Mouse (Mus musculus): ENCODE measurements around the gene Wfikkn1. TPM values are rescaled to one million over a fixed set of nuclear protein-coding genes. Genes with fewer than 3 reads are reported as not detected.

Gene Wfikkn1
- 1 to 10 TPM; 1.1 to 1.4 TPM for total RNA-seq (2021)
- long read RNA-seq = 0 reads

DNA sequence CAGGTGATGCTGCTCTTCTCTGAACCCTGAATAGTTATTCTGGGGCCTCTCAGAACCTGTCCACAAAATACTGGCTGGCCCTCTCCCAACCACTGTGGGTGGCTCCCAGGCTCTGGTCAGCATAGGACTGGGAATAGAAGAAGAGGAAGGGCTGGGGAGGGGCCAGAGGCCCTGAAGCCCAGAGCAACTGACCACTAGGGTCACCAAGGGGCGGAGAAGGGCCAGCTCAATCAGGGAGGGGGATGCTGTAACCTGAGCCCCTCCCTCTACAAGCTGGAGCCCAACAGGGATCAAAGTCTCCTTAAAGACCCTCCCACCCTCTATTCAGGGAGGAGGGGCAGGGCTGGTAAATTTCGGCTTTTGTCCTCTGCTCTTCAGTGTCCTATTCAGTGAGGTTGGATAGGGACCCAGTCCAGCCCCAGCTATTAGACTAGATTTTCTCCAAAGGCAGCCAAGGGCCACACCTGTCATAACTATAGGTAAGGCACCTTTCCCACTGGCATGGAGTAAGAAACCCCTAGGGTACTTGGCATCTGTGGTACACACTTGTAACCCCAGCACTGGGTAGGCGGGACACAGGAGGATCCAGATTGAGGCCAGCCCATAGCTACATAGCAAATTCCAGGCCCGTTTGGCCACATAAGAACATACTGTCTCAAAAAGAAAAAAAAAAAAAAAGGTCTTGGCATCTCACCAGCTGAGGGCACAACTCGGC, at the start of gene Wfikkn1:
Gene Wfikkn1, minus strand, starts transcription at position 663 of the 715 bp plus-strand sequence.
- DNase-seq (ENCODE audit: low spot score in 2 of 2) = no peak

DNA sequence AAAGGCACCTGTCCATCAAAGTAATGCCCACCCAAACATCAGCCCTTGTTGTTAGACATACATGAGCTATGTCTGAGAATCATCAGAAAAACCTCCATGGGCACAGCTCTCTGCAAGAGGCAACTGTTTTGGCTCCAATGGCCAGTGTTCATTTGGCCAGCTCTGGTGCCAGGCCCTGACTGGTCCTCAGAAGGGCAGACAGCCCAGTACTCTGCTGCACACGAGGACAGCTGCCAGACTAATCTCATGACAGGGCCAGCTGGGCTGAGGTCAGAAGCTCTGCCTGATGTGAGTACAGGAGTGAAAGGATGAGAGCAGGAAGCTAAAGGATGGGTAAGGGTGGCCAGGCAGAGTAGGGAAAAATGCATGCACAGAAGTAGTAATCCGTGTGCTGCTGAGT, 44.7 kb upstream of the Wfikkn1 start:
- DNase-seq (ENCODE audit: low spot score in 2 of 2) = peak; percentile 38 to 51

DNA sequence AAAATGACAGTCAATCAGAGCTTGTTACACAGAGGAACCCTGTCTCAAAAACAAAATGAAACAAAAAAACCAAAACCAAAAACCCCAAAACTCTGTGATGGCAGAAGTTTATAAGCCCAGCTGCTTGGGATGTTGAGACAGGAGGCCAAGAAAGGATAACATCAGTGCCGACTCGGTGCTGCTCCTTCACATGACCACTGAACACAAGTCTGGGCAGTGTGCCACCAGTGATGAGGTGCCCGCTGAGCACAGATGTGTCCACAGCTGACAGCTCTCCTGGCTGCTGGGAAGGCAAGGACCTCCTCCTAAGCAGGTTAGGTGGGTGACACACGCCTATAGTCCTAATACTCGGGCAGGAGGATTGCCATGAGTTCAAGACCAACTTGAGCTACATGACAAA, 41.5 kb upstream of the Wfikkn1 start:
- no peak for DNase-seq (ENCODE audit: low spot score in 2 of 2)

DNA sequence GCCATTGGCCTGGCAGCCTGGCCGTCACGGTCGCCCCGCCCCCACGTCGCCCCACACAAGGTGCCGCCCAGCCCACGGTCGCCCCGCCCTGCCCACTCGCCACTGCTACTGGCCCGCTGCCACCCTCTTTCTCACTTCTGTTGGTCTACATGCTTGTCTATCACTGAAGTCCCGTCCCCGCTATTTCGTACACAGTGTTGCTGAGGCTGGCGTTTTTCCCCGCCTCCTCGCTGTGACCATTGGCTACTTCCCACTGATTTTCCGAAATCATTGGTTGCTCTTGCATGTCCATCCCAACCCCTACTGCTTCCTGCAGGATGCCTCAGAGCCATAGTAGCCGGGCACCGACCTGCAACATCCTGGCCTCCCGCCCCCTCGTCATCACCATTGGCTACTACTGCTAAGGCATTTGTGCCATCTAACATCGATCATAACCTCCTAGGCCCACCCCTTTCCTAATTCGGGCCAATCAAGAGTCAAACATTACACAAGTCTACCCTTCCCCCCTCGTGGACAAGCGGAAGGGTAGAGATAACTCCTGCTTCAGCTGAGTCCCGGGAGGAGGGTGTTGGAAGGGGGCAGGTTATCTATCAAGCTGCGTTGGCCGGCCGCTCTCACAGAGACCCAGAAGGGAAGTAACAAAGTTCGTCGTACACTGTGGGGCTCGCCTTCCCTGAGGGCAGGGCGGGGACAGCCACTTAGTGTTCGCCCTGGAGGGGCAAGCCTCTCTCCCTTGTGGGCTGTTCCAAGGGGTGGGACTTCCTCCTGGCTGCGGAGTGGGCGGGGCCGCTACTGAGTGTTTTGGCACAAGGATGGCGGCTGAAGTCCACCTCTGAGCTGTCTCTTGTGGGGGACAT, 39.4 kb upstream of the Wfikkn1 start:
- DNase-seq (ENCODE audit: low spot score in 2 of 2) = peak; percentile 100

DNA sequence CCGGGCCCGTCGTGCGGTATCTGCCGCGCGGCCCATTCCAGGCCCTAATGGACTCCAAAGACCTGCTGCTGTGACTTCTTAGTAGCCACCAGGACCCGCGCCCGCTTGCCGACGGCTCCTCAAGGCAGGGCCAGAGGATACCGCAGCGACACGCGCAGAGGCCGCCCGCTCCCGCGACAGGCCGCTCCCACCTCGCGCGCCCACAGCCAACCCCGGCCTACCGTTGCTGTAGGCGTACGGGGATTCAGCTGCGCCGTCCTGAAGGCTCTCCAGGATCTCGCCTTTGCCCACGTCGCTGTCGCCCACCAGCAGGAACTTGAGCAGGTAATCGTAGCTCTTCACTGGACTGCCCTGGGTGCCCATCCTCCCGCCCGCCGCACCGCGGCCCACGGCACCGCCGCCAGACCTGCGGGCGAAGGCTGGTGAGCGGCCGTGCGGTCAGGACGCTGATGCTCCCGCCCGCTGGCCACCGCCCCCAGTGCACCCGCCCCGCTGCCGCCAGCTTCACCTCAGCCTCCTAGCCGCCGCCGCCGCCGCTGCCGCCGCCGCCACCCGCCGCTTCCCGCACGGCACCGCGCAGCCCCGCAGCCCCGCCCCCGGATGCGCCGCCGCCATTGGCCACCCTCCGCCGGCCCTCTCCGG, 38.6 kb upstream of the Wfikkn1 start, which contains the start of gene Rab40c:
Gene Rab40c, minus strand, starts transcription at position 584 of the 642 bp plus-strand sequence.
- DNase-seq (ENCODE audit: low spot score in 2 of 2) = peak in 1 of 2 experiments; percentile 61

DNA sequence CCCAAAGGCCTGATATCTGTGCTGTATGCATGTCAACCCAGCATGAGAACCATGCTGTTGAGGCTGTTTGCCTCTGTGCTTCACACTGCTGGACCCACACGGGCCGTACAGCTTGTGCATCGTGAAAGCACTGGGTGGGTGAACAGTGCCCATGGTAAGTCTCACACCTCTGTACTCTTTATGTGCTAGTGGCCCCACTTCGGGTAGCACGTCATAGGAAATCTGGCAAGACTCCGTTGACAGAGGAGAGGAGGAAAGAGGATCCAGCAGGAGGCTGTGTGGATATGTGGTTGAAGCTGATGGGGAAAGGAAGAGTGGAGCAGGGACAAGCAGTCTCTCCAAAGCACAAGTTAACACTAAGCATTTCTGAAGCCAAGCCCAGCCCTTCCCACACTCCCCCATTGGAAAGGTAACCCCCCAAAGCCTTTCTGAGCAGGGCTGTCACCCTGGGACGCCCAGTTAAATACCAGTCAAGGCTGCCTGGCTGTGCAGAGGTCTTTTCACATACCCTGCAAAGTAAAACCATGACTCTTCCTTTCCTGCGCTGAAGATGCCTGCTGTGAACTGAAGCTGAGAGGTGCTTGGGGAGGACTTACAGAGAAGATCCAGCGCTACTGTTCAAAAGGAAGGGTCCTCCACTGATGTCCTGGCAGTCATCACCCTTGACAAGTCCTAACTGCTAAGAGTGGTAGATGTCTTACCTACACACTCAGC, 37.5 kb upstream of the Wfikkn1 start:
- no peak for DNase-seq (ENCODE audit: low spot score in 2 of 2)

DNA sequence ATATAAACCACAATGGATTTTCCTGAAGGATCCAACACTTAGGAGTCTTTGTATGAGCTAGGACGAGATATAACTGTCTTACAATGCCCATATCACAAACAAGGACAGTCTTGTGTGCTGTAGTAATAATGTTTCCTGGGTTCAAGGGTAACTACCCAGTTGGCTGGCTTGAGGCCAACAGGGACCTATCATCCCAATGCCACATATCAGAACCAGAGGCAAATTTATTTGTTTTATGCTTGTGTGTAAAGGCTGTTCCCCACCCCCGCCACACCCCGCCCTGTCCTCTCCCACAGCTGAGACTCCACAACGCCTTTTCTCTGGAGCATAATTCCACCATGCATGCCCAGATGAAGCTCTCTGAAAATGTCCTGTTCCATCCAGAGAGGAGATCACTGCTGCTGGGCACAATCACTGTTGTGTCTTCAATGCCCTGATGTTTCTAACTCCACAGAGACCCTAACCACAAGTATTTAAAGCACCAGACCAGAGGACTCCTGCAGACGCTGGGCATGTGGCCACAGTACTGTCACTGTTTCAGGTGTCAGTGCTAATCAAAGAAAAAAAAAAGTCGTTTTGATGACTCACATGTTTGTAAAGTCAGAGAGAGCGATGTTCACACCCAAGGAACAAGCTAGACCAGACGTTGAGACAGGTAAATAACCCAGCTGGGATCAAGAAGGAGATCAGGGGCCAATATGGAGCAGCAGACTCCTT, 36.4 kb upstream of the Wfikkn1 start:
- DNase-seq (ENCODE audit: low spot score in 2 of 2) = no peak

DNA sequence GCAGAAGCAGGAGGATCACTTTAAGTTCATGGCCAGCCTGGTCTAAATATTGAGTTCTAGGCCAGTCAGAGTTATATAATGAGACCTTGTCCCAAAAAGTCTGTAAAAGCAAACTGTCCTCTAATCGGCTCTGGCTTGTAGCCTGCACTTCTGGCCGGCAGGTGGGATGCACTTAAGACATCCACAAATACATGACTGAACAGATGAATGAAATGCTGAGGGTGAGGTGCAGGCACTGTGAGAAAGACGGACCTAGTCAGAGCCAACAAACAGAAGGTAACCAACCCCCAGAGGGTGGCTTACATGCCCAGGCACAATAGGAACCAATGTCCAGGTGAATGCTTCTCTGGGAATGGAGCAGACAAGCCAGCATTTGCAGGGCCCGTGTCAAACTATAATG, 33.6 kb upstream of the Wfikkn1 start:
- DNase-seq (ENCODE audit: low spot score in 2 of 2) = no peak

DNA sequence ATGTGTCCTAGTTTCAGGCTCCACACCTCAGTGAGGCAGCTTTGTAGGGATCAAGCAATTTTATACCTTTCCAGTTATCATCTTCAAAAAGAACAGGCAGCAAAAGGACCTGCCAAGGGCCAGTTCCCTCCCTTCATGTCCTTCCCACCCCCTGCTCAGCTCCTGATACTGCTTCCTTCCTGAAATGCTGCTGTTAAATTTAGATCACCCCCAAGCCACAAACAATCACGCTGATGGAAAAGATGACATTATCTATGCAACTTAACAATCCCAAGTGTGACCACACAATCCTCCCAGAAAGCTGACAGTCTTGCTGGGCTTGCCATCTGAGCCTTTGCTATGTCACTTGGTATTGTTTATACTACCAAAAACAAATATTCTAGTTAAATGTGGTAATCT, 33.2 kb upstream of the Wfikkn1 start:
- DNase-seq (ENCODE audit: low spot score in 2 of 2) = no peak

DNA sequence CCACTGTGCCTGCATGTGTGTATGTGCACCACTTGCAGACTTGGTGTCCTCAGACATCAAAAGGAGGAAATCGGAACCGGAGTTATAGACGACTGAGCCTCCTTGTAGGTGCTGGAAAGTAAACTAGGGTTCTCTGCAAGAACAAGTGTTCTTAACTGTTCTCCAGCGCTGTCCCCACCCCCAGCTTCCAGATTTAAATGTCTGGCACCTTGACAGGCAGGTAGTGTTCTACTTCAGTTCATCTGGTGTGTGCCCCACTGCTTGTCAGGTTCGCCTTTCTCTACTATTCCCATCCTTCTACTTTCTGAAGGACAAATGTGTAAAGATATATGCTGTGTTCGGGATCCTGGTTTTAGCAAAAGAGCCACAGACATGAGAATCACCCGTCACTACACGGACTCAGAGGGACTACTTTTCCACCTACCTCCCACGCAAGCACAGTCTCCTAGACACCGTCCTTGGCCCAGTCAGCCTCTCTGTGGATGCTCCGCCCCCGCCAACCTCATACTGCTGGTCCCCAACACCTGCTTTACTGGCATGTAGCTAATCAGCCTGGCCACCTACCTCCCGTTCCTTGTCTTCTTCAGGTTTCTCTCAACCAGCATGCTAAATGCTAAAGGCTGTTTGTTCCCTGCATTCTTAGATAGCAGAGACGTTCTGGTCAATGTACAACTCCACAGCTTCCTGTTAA, 32.7 kb upstream of the Wfikkn1 start:
- DNase-seq (ENCODE audit: low spot score in 2 of 2) = no peak

DNA sequence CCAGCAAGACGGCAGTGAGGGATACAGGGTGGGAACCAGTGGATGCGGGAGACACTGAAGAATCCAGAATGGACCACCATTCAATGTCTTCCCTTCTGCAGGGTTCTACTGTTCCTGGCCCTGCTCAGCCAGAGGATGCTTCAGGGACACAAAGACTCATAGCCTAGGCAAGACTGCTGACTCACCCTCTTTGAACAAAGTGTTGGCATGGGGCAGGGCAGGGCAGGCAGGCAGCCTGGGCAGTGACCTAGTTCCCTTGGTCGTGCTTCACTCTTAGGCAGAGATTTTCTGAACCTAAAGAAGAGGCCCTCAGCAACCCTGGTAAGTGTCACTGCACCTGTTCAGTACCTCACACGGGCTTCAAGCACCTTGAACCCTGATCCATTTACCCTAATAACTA, 31.2 kb upstream of the Wfikkn1 start:
- no peak for DNase-seq (ENCODE audit: low spot score in 2 of 2)

DNA sequence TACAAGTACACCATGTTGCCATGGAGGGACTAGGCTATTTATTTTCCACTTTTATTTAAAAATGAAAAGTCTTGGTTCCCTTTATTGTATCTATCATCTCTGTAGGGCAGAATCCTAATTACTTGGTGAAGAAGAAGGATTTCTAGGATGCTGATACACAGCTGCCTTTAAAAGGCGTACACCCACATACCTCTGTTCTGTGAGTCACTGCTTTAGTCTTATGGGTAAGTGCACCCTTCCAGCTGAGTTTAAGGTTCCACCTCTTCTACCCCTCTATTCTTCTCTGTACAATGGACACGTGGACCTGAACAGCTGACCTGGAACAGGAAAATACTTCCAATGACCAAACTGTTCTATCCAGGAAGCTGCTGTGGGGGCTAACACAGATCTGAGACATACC, 27.0 kb upstream of the Wfikkn1 start:
- DNase-seq (ENCODE audit: low spot score in 2 of 2) = no peak

DNA sequence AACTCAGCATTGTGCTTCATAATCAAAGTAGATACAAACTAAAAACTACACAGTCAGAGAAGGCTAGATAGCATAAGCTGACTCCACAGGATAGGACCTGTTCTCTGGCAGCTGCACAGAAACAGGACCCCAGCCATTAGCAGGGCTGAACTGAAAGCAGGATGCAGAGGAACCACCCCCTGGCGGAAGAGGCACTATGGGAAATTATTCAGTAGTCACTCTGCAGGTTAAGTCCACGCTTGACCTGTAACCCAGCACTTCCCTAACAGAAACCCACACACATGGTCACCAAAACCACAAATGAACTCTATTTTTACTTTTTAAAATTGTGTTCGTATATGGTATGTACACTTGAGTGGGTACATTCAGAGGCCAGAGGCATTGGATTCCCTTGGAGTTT, 22.4 kb upstream of the Wfikkn1 start:
- no peak for DNase-seq (ENCODE audit: low spot score in 2 of 2)

DNA sequence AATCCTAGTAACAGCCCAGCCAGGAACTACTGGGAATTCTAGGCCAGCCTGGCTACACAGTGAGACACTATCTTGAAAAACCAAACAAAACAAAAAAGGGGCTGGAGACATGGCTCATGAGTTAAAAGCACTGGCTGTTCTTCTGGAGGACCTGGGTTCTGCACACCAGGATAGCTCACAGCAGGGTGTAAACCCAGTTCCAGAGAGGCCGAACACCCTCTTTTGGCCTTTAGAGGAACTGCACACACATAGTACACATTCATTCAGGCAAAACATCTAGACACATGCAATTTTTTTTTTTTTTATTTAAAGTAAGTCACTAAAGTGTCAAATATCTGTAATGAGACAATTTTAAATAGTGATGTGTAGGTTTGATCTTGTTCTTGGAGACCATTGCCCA, 19.5 kb upstream of the Wfikkn1 start:
- DNase-seq (ENCODE audit: low spot score in 2 of 2) = no peak

DNA sequence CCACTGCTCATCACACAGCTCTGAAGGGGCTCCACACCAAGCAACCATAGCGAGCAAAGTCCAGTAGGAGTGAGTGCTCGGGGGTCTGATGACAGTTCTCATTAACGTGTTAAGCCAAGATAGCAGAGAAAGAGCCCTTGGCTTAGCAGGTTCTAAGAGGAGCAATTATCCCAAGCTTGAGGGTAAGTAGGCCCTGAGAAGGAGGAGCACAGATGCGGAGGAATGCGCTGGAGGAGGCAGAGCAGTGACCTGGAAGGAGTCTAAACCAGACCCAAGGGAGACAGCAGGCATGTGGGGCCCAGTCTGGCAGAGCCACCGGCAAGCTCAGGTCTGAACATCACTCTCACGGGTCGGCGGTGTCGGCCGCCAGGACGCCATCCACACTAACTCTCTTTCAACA, 15.2 kb upstream of the Wfikkn1 start:
- no peak for DNase-seq (ENCODE audit: low spot score in 2 of 2)

DNA sequence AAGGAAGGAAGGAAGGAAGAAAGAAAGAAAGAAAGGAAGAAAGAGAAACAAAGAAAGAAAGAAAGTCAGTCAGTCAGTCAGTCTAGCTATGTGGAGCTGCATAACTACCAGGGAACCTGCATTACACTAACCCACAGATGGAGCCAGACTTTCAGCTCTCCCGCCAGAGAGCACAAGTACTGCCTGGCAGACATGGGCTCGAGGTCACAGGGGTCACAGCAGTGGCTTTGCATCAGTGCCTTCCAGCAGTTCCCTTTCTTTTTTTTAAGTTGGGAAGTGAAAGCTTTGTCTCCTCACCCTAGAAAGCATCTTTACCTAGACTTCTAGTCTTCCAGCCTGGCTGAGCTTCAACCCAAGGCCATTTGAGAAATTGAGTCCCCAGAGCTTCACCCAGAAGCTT, 14.8 kb upstream of the Wfikkn1 start:
- DNase-seq (ENCODE audit: low spot score in 2 of 2) = no peak

DNA sequence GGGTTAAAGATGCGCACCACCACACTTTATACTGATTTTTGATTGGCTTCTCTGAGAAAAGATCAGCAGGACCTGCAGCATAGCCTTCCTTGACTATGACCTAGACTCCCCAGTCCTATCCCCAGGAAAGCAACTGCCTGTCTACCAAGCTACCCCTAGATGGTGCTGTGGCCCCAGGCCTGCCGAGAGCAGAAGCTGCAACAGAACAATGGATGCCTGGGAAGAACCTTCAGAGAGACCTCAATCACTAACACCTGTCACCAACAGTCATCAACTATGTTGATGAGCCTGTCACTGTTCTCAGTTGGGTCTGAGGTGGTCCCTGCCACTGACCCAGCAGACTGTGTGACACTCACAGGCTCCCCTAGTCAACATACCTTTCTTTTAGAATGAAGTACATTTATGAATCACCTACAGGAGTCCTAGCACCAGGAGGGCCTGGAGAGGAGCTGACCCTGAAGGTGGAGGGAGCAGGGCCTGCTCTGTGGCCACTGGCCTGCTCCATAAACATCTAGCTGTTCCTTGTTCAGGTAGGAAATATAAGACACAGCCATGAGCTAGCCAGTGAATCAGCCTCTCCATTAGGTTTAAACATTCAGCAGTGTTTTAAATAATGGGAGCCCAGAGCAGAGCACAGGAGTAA, 13.4 kb upstream of the Wfikkn1 start:
- peak; percentile 65 to 83 for DNase-seq (ENCODE audit: low spot score in 2 of 2)

DNA sequence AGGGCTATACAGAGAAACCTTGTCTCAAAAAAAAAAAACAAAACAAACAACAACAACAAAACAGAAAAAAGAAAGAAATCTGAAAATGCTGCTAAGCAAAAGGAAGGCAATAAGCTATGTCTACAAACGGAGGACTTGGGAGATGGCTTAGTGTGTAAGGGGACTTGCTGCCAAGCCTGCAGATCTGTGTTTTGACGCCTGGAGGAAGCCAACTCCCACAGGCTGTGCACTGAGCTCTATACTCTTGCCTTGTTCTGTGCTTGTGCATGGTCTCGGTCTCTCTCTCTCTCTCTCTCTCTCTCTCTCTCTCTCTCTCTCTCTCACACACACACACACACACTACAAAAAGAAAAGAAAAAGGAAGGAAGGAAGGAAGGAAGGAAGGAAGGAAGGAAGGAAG, 8.2 kb upstream of the Wfikkn1 start:
- DNase-seq (ENCODE audit: low spot score in 2 of 2) = no peak

DNA sequence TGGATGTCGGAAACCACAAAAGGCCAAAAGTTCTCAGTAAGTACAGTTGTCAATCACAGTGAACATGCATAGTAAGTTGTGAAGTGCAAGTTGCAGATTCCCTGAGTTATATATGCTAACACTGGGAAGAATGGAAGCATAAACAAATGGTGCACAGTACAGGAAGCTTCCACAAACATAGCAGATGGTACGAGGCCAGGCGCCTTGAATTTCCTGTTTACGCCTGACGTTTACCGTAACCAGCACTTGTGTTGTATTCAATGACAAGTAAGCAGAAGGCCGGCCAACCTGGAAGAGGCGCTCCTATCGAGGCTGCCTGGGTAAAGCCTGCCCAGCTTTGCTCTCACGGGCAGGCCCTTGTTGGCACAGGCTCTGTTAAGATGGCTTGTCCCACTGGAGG, 6.8 kb upstream of the Wfikkn1 start:
- no peak for DNase-seq (ENCODE audit: low spot score in 2 of 2)

DNA sequence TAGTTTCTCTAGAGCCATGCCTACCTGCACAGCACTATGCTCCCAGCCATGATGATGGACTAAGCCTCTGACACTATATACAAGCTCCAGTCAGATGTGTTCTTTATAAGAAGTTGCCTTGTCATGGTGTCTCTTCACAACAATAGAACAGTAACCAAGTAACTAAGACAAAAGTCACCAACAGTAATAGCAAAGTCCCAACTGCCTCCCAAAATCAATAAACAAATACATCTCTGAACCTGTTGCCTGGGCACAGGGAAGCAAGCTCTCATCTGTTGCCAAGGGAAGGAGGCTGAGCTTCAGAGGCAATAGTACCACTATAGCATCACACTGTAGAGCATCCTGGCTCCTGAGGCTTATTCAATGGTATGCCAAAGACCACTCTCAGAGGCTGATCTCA, 6.1 kb upstream of the Wfikkn1 start:
- DNase-seq (ENCODE audit: low spot score in 2 of 2) = no peak
